Mouse (Mus musculus): ENCODE measurements around the gene Sertad2. TPM values are rescaled to one million over a fixed set of nuclear protein-coding genes. Genes with fewer than 3 reads are reported as not detected.

Sertad2 gene
- polyA plus RNA-seq, 1 experiment from 2014 or later, result 52.4 TPM

DNA sequence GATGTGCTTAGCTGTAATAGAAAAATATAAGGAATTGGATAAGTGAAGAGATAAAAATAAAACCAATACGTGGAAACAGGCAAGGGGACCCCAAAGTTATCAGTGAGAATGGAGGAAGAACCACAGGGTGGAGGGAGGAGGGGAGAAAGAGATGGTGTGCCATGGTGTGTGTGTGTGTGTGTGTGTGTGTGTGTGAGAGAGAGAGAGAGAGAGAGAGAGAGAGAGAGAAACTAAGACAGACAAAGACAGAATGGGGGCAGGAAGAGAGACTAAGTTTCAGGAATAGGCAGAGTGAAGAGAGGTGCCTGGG is 11.4 kb upstream of the Sertad2 start:
- H3K27ac ChIP-seq (replicated peaks), result peak overlapping the region; percentile 96
- 3% methylated on average over 1 of the region's 1 CpGs for WGBS
- H3K4me1 ChIP-seq, result peaks cover 11% of the 10 kb centered on the region; the same call in 1 of the 2 replicates
- no peaks in the 10 kb centered on the region for H3K27me3 ChIP-seq
- no peaks in the 10 kb centered on the region for H3K9me3 ChIP-seq (replicated peaks)
- no peaks in the 10 kb centered on the region for H3K36me3 ChIP-seq
- peak overlapping the region; percentile 58 for H3K4me3 ChIP-seq (replicated peaks)
- peak overlapping the region; percentile 78 for H3K4me2 ChIP-seq (replicated peaks)
- no peak; the same call in 1 of the 2 replicates for ATAC-seq (ENCODE audit: insufficient number of reproducible peaks, low FRiP score, low TSS enrichment, low read depth)
- H3K9ac ChIP-seq, result peak overlapping the region; percentile 44

DNA sequence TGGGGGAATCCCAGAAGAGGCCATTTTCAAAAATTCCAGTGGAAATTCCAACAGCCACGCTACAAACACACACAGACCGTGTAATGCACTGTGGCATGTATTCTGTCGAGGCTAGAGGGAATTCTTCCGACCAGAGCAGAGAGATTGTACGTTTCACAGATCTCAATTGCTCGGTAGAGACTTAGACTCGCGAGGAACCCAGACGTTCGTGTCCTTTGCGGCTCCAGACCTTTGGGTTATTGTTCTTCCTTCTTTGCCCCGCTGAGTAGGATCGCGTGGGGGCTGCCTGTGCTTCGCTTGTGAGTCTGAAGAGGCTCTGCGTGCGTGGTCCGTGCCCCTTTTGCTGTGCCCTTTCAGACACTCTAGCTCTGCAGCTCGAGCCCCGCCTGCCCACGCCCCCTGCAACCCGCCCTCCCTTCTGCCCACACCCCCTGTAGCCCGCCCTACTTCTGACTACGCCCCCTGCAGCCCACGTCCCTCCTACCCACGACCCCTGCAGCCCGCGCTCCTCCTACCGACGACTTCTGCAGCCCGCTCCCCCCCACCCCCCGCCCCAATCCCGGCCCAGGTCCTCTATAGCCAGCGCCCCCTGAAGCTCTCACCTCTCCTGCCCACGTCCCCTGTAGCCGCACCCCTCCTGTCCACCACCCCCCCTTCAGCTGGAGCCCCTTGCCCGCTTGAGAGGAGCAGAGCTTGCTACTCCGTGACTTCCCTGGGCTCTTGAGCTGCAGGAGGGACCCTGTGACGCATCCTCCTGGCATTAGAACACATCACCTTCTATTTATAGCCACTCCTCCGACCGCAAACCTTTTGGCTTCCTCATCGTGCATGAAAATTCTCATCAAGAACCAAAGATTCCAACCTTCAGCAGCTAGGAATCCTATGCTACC is 10.8 kb upstream of the Sertad2 start:
- 0% methylated on average over 39 of the region's 42 CpGs for WGBS
- Histone ChIP-seq H3K27me3 (no peaks in the 10 kb centered on the region), H3K4me3 (replicated peaks) (peak overlapping the region; percentile 58), H3K9me3 (replicated peaks) (no peaks in the 10 kb centered on the region), H3K4me2 (replicated peaks) (peak overlapping the region; percentile 78), H3K9ac (peak overlapping the region; percentile 47), H3K36me3 (no peaks in the 10 kb centered on the region), H3K4me1 (peaks cover 11% of the 10 kb centered on the region; the same call in 1 of the 2 replicates), H3K27ac (replicated peaks) (peak overlapping the region; percentile 96)
- ATAC-seq (ENCODE audit: insufficient number of reproducible peaks, low FRiP score, low TSS enrichment, low read depth), result peak; percentile 96

DNA sequence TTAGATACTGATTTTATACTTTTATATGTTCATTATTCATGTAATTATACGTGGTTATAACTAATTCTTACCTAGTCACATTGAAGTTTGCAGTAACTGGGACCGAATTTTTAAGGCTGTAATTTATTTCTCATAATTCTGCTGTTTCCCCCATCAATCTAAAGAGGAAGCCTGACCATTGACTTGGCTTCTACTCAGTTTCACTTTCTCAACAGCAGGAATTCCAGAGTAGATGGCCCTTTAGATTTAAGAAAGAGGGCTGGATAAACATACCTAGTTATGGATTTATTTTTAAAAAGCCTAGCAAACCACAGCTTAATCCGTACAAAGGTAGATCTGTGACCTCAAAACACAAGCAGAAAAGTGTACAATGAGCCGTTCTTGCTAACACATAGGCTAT is 9.8 kb upstream of the Sertad2 start:
- 76% methylated on average over 4 of the region's 4 CpGs for WGBS
- Histone ChIP-seq H3K27ac (replicated peaks) (0 out of 2 replicates have a peak overlapping the region, but pooled peaks have one; percentile 36), H3K27me3 (no peaks in the 10 kb centered on the region), H3K4me3 (replicated peaks) (no peak overlapping the region), H3K9ac (no peak overlapping the region), H3K4me2 (replicated peaks) (no peak overlapping the region), H3K9me3 (replicated peaks) (no peaks in the 10 kb centered on the region), H3K36me3 (no peaks in the 10 kb centered on the region), H3K4me1 (peaks cover 11% of the 10 kb centered on the region; the same call in 1 of the 2 replicates)
- no peak for ATAC-seq (ENCODE audit: insufficient number of reproducible peaks, low FRiP score, low TSS enrichment, low read depth)

DNA sequence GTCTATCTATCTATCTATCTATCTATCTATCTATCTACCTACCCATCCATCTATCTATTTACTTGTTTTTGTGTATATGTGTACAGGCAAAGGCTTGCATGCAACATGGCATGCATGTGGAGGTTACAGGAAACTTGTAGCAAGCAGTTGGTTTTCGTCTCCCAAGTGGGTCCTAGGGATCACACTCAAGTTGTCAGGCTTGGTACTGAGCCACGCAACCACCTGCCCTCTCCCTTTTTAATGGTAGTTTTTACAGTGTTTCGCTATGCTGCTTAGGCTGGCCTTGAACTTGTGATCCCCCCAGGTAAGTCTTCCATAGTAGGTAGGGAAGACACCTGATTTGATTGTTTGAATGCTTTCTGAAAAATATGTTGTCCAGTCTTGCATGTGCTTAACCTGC is 5.8 kb upstream of the Sertad2 start:
- Histone ChIP-seq H3K36me3 (no peaks in the 10 kb centered on the region), H3K4me2 (replicated peaks) (no peak overlapping the region), H3K4me1 (peaks cover 8% of the 10 kb centered on the region), H3K27me3 (no peaks in the 10 kb centered on the region), H3K9me3 (replicated peaks) (no peaks in the 10 kb centered on the region), H3K9ac (no peak overlapping the region), H3K27ac (replicated peaks) (no peak overlapping the region), H3K4me3 (replicated peaks) (no peak overlapping the region)
- ATAC-seq (ENCODE audit: insufficient number of reproducible peaks, low FRiP score, low TSS enrichment, low read depth), result no peak
- 93% methylated on average over 3 of the region's 3 CpGs for WGBS

DNA sequence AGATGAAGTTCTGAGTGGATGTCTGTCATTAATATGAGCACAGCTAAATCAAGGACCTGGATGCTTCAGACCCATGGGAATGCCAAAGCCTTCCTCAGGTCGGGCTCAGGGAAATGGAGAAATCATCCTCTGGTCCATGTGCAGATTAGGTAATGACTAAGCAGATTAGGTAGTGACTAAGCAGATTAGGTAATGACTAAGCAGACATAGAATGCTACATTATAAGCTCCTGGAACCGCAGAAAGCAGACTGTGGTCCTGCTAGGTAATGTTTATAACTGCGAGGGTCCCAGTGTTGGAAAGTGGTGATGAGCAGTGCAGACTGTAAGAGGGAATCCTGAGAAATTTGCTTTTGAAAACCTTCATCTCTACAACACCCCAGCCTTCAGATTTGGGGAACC is 4.6 kb upstream of the Sertad2 start:
- Histone ChIP-seq H3K9ac (no peak overlapping the region), H3K4me1 (peaks cover 8% of the 10 kb centered on the region), H3K4me2 (replicated peaks) (no peak overlapping the region), H3K27me3 (no peaks in the 10 kb centered on the region), H3K27ac (replicated peaks) (no peak overlapping the region), H3K36me3 (no peaks in the 10 kb centered on the region), H3K4me3 (replicated peaks) (no peak overlapping the region), H3K9me3 (replicated peaks) (no peaks in the 10 kb centered on the region)
- 77% methylated on average over 3 of the region's 3 CpGs for WGBS
- ATAC-seq (ENCODE audit: insufficient number of reproducible peaks, low FRiP score, low TSS enrichment, low read depth), result no peak

DNA sequence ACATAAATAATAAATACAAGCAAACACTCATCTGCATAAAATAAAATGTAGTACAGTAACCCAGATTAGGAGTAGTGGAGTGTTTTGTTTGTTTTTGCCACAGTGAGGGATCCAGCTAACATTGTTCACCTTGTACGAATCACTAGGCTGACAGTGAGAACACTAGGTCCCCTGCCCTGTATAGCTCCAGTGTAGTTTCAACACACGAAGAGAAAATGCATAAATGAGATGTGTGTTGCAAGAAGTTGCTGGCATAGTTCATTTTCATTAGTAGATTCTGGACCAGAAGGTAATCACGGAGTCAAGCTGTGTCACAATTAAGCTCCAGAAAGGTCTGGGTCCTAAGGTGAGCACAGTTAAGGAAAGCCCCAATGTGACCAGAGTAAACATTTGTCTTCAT is 1.8 kb upstream of the Sertad2 start:
- no peaks in the 10 kb centered on the region for H3K36me3 ChIP-seq
- no peaks in the 10 kb centered on the region for H3K9me3 ChIP-seq (replicated peaks)
- no peak overlapping the region for H3K4me2 ChIP-seq (replicated peaks)
- H3K27me3 ChIP-seq, result no peaks in the 10 kb centered on the region
- H3K27ac ChIP-seq (replicated peaks), result no peak overlapping the region
- WGBS, result 65% methylated on average over 3 of the region's 3 CpGs
- H3K9ac ChIP-seq, result no peak overlapping the region
- H3K4me3 ChIP-seq (replicated peaks), result no peak overlapping the region
- ATAC-seq (ENCODE audit: insufficient number of reproducible peaks, low FRiP score, low TSS enrichment, low read depth), result no peak
- H3K4me1 ChIP-seq, result peaks cover 15% of the 10 kb centered on the region

DNA sequence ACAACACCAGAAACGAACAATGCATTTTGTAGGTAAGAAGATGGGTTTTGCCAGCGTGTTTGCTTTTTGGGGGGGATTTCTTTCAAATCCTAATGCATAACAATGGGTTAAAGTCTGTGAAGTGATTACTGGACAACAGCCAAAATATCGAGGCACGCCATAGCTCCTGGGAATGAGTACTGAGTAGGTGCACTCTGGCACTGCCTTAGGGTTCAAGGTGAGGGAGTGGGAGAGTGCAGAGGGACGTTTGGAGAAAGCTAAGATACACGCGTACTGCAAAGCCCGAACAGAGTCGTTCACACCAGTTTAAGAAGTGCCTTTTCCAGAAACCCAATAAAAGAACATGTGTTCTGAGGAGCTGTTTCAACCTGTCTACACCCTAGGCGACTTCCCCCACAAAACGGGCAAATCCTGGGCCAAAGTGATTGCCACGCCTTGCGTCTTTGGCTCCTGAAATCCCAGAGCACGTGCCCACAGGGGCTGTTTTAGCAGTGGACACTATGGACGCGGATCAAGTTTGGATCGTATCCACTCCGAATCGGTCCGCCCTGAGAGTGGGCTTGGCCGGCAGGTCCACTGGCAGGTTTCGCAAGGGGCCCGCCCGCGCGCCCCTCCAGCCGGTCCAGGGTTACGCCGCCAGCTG is 937 bp upstream of the Sertad2 start:
- peak overlapping the region; percentile 73 for H3K4me2 ChIP-seq (replicated peaks)
- WGBS, result under 1% methylated on average over 29 of the region's 29 CpGs
- H3K27me3 ChIP-seq, result no peaks in the 10 kb centered on the region
- H3K9me3 ChIP-seq (replicated peaks), result no peaks in the 10 kb centered on the region
- peak overlapping the region; percentile 54 for H3K9ac ChIP-seq
- peak overlapping the region; percentile 89 for H3K4me3 ChIP-seq (replicated peaks)
- no peaks in the 10 kb centered on the region for H3K36me3 ChIP-seq
- ATAC-seq (ENCODE audit: insufficient number of reproducible peaks, low FRiP score, low TSS enrichment, low read depth), result no peak
- peak overlapping the region; percentile 93 for H3K27ac ChIP-seq (replicated peaks)
- peaks cover 18% of the 10 kb centered on the region for H3K4me1 ChIP-seq

DNA sequence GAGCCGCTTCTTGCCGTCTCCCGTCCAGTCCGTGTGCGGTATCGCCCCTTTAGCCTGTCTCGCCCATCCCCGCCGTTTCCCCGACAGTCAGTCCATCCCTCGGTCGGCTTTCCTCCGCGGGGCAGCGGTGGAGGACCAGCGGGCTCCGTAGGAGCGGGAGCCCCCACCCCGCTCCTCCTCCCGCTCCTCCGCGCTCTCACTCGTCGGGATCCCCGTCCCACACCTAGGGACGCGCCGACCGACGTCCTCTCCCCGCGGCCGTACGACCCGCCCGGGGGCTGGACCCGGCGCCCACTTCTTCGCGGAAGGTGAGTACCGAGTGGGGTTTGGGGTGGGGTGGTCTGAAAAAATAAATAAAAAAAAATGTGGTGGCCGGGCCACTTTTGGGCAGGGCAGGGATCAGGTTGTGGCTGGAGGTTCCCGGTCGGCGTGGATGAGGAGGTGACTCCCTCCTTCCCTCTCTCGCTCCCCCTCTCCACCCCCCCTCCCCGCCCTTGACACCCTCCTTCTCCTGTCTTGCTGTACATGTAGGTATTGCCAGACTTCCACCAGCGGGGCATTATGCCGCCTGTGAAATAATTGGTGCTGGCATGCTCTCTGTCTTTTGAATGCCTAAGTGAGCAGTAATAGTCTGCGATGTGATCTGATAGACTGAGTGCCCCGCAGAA is 534 bp downstream of the Sertad2 start:
- peak overlapping the region; percentile 93 for H3K27ac ChIP-seq (replicated peaks)
- H3K9ac ChIP-seq, result peak overlapping the region; percentile 68
- no peaks in the 10 kb centered on the region for H3K36me3 ChIP-seq
- no peaks in the 10 kb centered on the region for H3K9me3 ChIP-seq (replicated peaks)
- H3K4me3 ChIP-seq (replicated peaks), result peak overlapping the region; percentile 89
- WGBS, result under 1% methylated on average over 51 of the region's 51 CpGs
- ATAC-seq (ENCODE audit: insufficient number of reproducible peaks, low FRiP score, low TSS enrichment, low read depth), result no peak
- H3K27me3 ChIP-seq, result no peaks in the 10 kb centered on the region
- peaks cover 18% of the 10 kb centered on the region for H3K4me1 ChIP-seq
- peak overlapping the region; percentile 73 for H3K4me2 ChIP-seq (replicated peaks)

DNA sequence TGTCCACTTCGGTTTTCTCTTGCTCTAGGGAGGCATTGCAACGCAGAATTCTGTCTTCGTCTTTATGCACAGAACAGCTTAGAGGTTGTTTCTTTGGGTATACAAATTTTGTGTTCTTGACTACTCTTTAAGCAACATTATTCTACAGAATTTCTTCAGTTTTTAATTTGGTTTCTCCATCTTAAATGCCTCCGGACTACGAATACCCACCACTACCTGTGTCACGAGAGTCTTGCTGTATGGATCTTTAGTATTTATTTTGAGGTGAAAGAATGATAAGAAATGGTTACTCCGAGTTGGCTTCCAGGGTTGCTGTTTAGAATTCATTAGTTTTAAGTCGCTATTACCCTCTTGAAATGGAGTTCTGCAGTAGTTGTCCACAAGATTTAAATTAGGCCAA is 1.3 kb downstream of the Sertad2 start:
- peaks cover 18% of the 10 kb centered on the region for H3K4me1 ChIP-seq
- H3K36me3 ChIP-seq, result no peaks in the 10 kb centered on the region
- H3K9ac ChIP-seq, result no peak overlapping the region
- 48% methylated on average over 8 of the region's 8 CpGs for WGBS
- H3K27me3 ChIP-seq, result no peaks in the 10 kb centered on the region
- no peaks in the 10 kb centered on the region for H3K9me3 ChIP-seq (replicated peaks)
- ATAC-seq (ENCODE audit: insufficient number of reproducible peaks, low FRiP score, low TSS enrichment, low read depth), result no peak
- peak overlapping the region; percentile 73 for H3K4me2 ChIP-seq (replicated peaks)
- H3K27ac ChIP-seq (replicated peaks), result no peak overlapping the region
- peak overlapping the region; percentile 89 for H3K4me3 ChIP-seq (replicated peaks)

DNA sequence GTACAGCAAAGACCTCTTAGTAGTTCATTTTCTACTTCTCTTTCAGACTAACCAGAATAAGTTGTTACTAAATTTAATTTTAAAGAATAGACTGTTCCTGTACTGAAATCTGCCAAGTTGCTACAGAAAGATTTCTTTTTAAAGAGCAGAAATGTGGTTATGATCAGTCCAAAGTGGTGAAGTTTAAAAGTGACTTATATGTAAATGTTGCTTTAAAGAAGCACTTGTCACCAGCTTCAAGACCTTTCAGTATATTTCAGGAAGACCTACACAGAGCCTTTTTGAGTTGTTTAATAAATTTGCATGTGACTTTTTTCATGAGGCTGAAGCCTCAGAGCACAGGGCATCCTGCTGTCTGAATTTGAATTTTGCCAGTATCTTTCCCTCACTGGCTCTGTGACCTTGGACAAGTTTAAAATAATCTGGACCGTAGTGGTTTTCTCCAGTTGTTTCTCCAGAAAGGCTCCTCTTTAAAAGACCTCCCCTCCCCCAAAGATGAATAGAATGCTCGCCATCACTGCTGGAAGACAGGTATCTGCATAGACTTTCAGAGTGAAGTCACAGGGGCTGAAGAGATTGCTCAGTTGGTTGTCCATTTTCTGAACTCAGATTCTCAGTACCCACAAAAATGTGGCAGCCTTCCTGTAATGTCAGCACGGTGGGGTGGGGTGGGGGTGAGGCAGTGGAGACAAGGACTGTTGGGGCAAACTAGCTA is 1.9 kb downstream of the Sertad2 start:
- 59% methylated on average over 3 of the region's 3 CpGs for WGBS
- Histone ChIP-seq H3K27ac (replicated peaks) (no peak overlapping the region), H3K27me3 (no peaks in the 10 kb centered on the region), H3K9me3 (replicated peaks) (no peaks in the 10 kb centered on the region), H3K4me3 (replicated peaks) (no peak overlapping the region), H3K4me2 (replicated peaks) (no peak overlapping the region), H3K4me1 (peaks cover 18% of the 10 kb centered on the region), H3K9ac (no peak overlapping the region), H3K36me3 (no peaks in the 10 kb centered on the region)
- ATAC-seq (ENCODE audit: insufficient number of reproducible peaks, low FRiP score, low TSS enrichment, low read depth), result no peak

DNA sequence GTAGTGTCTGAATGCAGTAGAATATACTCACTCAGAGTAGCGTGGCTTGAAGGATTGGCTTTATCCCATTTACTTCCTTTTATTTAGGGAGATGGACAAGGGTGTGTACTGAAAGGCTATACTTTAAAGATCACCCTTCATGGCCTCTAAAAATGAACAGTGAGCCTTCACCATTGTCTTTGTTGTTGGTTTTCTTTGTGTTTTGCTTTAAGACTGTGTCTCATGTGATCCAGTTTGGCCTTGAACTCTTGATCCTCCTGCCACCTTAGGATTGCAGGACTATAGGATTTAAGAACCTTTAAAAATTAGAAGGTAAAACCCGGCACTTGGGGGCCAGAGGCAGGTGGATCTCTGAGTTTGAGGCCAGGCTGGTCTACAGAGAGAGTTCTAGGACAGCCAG is 6.4 kb downstream of the Sertad2 start:
- peaks cover 8% of the 10 kb centered on the region; the same call in 1 of the 2 replicates for H3K4me1 ChIP-seq
- H3K9me3 ChIP-seq (replicated peaks), result no peaks in the 10 kb centered on the region
- no peak overlapping the region for H3K4me2 ChIP-seq (replicated peaks)
- H3K27me3 ChIP-seq, result no peaks in the 10 kb centered on the region
- no peak for ATAC-seq (ENCODE audit: insufficient number of reproducible peaks, low FRiP score, low TSS enrichment, low read depth)
- H3K36me3 ChIP-seq, result no peaks in the 10 kb centered on the region
- WGBS, result 84% methylated on average over 2 of the region's 2 CpGs
- H3K4me3 ChIP-seq (replicated peaks), result no peak overlapping the region
- H3K9ac ChIP-seq, result no peak overlapping the region
- H3K27ac ChIP-seq (replicated peaks), result no peak overlapping the region

All from embryonic facial prominence, embryonic 15.5 days (tissue).